In the genomic region with DNA sequence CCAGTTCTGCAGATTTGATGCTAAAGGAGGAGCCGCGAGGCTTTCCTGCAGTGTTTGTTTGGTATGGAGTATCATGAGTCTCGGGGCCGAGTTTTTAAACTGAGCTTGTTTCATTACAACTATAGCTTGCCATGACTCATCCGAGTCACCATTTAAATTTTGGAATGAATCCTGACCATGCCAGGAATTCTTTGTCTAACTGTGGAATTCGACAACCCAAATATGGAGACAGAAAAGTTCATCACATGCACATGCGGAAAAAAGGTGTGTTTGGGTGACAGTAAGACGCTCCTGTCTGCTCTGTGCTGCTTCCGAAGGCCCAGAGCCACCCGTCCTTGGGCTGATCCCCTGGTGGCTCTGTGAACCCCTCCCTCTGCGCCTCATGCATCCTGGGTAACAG, we compare ENCODE assay signal across 19 mouse cellular contexts.
DNase-seq lines count a peak whose midpoint lies in the region.
"Had no signal": no experiment of that assay in that cellular context is flagged by ENCODE, and none has a peak within 500 bp of the region (broad histone marks: within the 10 kb centered on the region; RNA-seq: fewer than 3 reads in every experiment).

No protein-coding gene starts in this region.

- peak; percentile 48 for DNase-seq in heart, embryonic 10.5 days (ENCODE audit: low spot score)
- DNase-seq in heart, adult 18-20 months, result no peak
- peak; percentile 25 for DNase-seq in Muller cell, postnatal 12 days (ENCODE audit: inconsistent ontology term)
- peak; percentile 25 for DNase-seq in ZHBTc4 (ENCODE audit: low read depth, low spot score)
- no peak for DNase-seq in layer of hippocampus, postnatal 10 days (ENCODE audit: low spot score in 2 of 2)
- no peak for DNase-seq in spleen, postnatal 4 days (ENCODE audit: low spot score in 2 of 2)
- DNase-seq: adrenal gland, postnatal 10 days; B cell, adult 2 months; cerebellum, adult 11-12 months; cerebellum, adult 9-10 months; cerebellum, postnatal 25 days; forebrain, postnatal 0 days; gastrocnemius, postnatal 36 days; heart, adult 2 months had no signal

- peaks cover 82% of the 10 kb centered on the region for H3K36me3 ChIP-seq in heart, embryonic 10.5 days

- H3K9me3 ChIP-seq in heart, embryonic 10.5 days, result no peaks in the 10 kb centered on the region
- H3K9me3 ChIP-seq: embryonic facial prominence, embryonic 12.5 days; forebrain, embryonic 12.5 days; G1E; heart, embryonic 12.5 days; hindbrain, embryonic 15.5 days had no signal

- H3K27ac ChIP-seq in heart, embryonic 10.5 days, result no peak overlapping the region
- H3K27ac ChIP-seq: embryonic facial prominence, embryonic 12.5 days; forebrain, embryonic 12.5 days; heart, adult 2 months; hindbrain, embryonic 15.5 days had no signal

- H3K4me1 ChIP-seq in heart, embryonic 10.5 days, result no peaks in the 10 kb centered on the region
- H3K4me1 ChIP-seq: embryonic facial prominence, embryonic 12.5 days; forebrain, embryonic 12.5 days; heart, embryonic 12.5 days; hindbrain, embryonic 15.5 days had no signal

- WGBS in heart, embryonic 10.5 days, result 89% methylated on average over 11 of the region's 11 CpGs

- H3K4me3 ChIP-seq in heart, embryonic 10.5 days, result no peak overlapping the region
- H3K4me3 ChIP-seq: embryonic facial prominence, embryonic 12.5 days; forebrain, embryonic 12.5 days; heart, adult 2 months; heart, embryonic 12.5 days; hindbrain, embryonic 15.5 days had no signal

- no peaks in the 10 kb centered on the region for H3K27me3 ChIP-seq in heart, embryonic 10.5 days (ENCODE audit: insufficient read depth, poor library complexity, severe bottlenecking)
- H3K27me3 ChIP-seq: embryonic facial prominence, embryonic 12.5 days; forebrain, embryonic 12.5 days; heart, embryonic 12.5 days; hindbrain, embryonic 15.5 days had no signal

Comparison
In these comparisons a context has a peak if more than half of its experiments do, and no peak if none do; other contexts are left out.
1. DNase-seq: peak in heart, embryonic 10.5 days (single experiment), Muller cell, postnatal 12 days (single experiment) and ZHBTc4 (single experiment); none in heart, adult 18-20 months (0 of 2), layer of hippocampus, postnatal 10 days (0 of 2) and spleen, postnatal 4 days (0 of 2).